Mouse (Mus musculus): Measurements from ENCODE around the gene Gm9745.

DNA sequence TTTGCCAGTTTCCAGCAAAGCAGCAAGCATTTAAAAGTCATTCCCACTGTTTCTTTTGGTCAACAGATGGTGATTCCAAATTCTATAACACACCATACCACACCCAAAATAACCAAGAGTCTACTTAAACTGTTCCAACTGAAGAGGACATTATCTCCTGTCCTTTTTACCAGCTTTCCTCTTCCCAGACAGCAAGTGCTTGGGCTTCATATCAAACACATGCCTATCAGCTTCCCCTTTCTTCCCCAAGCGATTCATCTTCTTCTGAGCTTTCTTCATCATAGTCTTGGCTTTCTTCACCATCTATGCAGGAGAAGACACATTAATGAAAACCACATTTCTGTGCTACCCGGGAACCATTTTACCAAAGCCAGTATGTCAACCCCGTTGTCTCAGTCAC, 24.9 kb upstream of the Gm9745 start:
- TF ChIP-seq CTCF (IDR thresholded peaks at IDR 0.05; ENCODE audit: borderline replicate concordance, control insufficient read depth, extremely low read depth, insufficient read depth, low read length, poor library complexity), result no peak
- no peak for TF ChIP-seq POLR2A (IDR thresholded peaks at IDR 0.05; ENCODE audit: control insufficient read depth, extremely low read depth, insufficient read depth, low read length, poor library complexity)

Data from thymus, adult 2 months (tissue).